Mouse (Mus musculus): ENCODE measurements around the gene Tas2r131. TPM values are rescaled to one million over a fixed set of nuclear protein-coding genes. Genes with fewer than 3 reads are reported as not detected.
"Not testable (repeated sequence)": the region's sequence is repeated elsewhere in the genome, so short reads cannot be mapped to it uniquely, and the experiment has no call there.

Tas2r131 gene
- not detected for total RNA-seq (2022)

GRCm38 (mm10) chr6:132957819-132958218 lies at the start of gene Tas2r131:
Gene Tas2r131 (minus strand): TSS chr6:132957919.
- no peak for DNase-seq (ENCODE audit: low spot score)

DNA sequence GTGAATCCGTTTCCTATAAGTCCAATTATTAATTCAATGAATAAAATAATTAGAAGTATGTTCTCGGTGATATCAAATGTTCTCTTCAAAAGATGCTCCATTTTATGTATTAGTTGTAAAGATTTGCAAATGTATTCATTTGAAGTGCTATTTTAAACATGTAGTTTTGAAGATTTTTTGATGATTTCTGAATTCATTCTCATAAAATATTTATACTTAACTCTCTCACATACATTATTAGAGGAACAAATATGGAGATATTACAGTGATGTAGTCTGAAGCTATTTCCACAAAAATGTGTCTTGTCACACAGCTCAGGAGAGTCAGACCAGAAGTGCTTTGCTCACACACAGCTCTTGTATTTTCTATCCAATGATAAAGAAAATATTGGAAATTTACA lies 23.1 kb upstream of the Tas2r131 start, which contains the start of gene Tas2r109:
Gene Tas2r109, minus strand, starts transcription at position 101 of the 400 bp plus-strand sequence.
- no peak for DNase-seq (ENCODE audit: low spot score)

- DNase-seq (ENCODE audit: low spot score) = no peak
Measured at GRCm38 (mm10) chr6:132950802-132951201, 6.9 kb downstream of the Tas2r131 start, which contains the start of gene Tas2r129. Gene Tas2r129 (plus strand): TSS chr6:132951102.

- not testable (repeated sequence) for DNase-seq (ENCODE audit: low spot score)
Measured at GRCm38 (mm10) chr6:132941376-132941775, 16.3 kb downstream of the Tas2r131 start.

DNA sequence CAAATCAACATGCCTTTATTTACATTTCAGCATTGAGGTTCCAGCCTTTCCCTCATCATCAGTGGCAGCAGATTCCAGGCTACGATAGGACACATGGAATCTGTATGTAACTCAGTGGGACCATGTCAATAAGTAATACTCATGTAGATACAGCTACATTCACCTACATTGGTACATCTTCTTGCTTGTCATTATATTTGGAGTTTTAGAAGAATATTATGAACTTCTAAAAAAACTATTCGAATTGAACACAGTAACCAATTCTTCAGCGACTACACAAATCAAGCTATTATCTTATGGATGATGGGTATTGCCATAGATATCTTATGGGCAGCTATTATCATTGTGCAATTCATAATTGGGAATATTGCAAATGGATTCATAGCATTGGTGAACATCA lies 48.4 kb downstream of the Tas2r131 start, which contains the start of gene Tas2r125:
Gene Tas2r125, plus strand, starts transcription at position 301 of the 400 bp plus-strand sequence.
- no peak for DNase-seq (ENCODE audit: low spot score)

Other genes with a start within 250 kb of the Tas2r131 start
- gene Tas2r122, start 246.0 kb downstream of the Tas2r131 start, total RNA-seq (2022) = not detected
- not detected for gene Tas2r115, start 219.9 kb downstream of the Tas2r131 start, total RNA-seq (2022)
- gene Tas2r124, start 203.2 kb downstream of the Tas2r131 start, total RNA-seq (2022) = not detected
- gene Tas2r102, start 195.8 kb downstream of the Tas2r131 start, total RNA-seq (2022) = not detected
- gene Tas2r136, start 179.8 kb downstream of the Tas2r131 start, total RNA-seq (2022) = not detected
- gene Tas2r117, start 155.1 kb downstream of the Tas2r131 start, total RNA-seq (2022) = not detected
- not detected for gene Tas2r123, start 110.8 kb downstream of the Tas2r131 start, total RNA-seq (2022)
- gene Tas2r116, start 102.5 kb downstream of the Tas2r131 start, total RNA-seq (2022) = not detected
- not detected for gene Tas2r110, start 89.9 kb downstream of the Tas2r131 start, total RNA-seq (2022)
- not detected for gene Tas2r113, start 64.9 kb downstream of the Tas2r131 start, total RNA-seq (2022)
- not detected for gene Tas2r125, start 48.3 kb downstream of the Tas2r131 start, total RNA-seq (2022)
- not detected for gene Tas2r129, start 6.8 kb downstream of the Tas2r131 start, total RNA-seq (2022)
- not detected for gene Tas2r109, start 23.0 kb upstream of the Tas2r131 start, total RNA-seq (2022)
- gene Tas2r103, start 79.2 kb upstream of the Tas2r131 start, total RNA-seq (2022) = not detected
- gene Tas2r140, start 97.9 kb upstream of the Tas2r131 start, total RNA-seq (2022) = not detected
- 10 to 100 TPM; 64.7 to 74.0 (median 71.1) TPM for gene Smim10l1, start 147.0 kb upstream of the Tas2r131 start, total RNA-seq (2022)

Measured in heart, adult 8-10 months (tissue).